Mouse (Mus musculus): ENCODE measurements around the gene E2f3.

- TF ChIP-seq POLR2A (IDR thresholded peaks at IDR 0.05; ENCODE audit: borderline replicate concordance, low read depth, low read length) (no peak), CTCF (IDR thresholded peaks at IDR 0.05; ENCODE audit: low read depth, low read length) (no peak)
These were observed 79.1 kb downstream of the E2f3 start for GRCm38 (mm10) chr13:29906734-29907133.

Measured in bone marrow macrophage, adult 2 months (primary cell).